Mouse (Mus musculus) liver, postnatal 0 days (tissue): ENCODE measurements around the gene Znhit6. TPM values are rescaled to one million over a fixed set of nuclear protein-coding genes. Genes with fewer than 3 reads are reported as not detected.

ENCODE experiments used
- ATAC-seq: fragments of 200-750 bp; cut with Nextera tagmentation; 2 replicates; pipeline ENCODE4 v1.8.0; 2017; ENCODE audit warnings: mild to moderate bottlenecking, moderate library complexity
- DNase-seq: peaks from one replicate; pipeline ENCODE4 v3.0.0-alpha.2; 2016
- H3K27ac ChIP-seq: fragments of 300-500 bp; sonication (generic); 2 replicates; pipeline ENCODE4 v1.5.1; 2014; ENCODE audit warnings: antibody characterized with exemption, moderate library complexity, mild to moderate bottlenecking, low read depth
- H3K27me3 ChIP-seq: fragments of 300-500 bp; sonication (generic); 2 replicates; pipeline ENCODE4 v1.6.1; 2014; ENCODE audit warnings: low read length, control low read depth, mixed read lengths; ENCODE audit not compliant: insufficient read depth
- H3K36me3 ChIP-seq: fragments of 300-500 bp; sonication (generic); replicated peaks from 2 replicates; pipeline ENCODE4 v1.6.1; 2014; ENCODE audit warnings: mild to moderate bottlenecking, control low read depth, low read length, moderate library complexity, mixed read lengths; ENCODE audit not compliant: insufficient read depth
- H3K4me1 ChIP-seq: fragments of 300-500 bp; sonication (generic); 2 replicates; pipeline ENCODE4 v1.6.1; 2014; ENCODE audit warnings: antibody characterized with exemption, mild to moderate bottlenecking, control low read depth; ENCODE audit not compliant: insufficient read depth
- H3K4me2 ChIP-seq: fragments of 300-500 bp; sonication (generic); 2 replicates; pipeline ENCODE4 v1.6.1; 2014; ENCODE audit warnings: low read depth, mild to moderate bottlenecking, low read length, moderate library complexity, mixed read lengths
- H3K4me3 ChIP-seq: fragments of 300-500 bp; sonication (generic); 2 replicates; pipeline ENCODE4 v1.5.1; 2014; ENCODE audit warnings: low read depth, low read length
- H3K9ac ChIP-seq: fragments of 300-500 bp; sonication (generic); replicated peaks from 2 replicates; pipeline ENCODE4 v1.6.1; 2014; ENCODE audit warnings: mild to moderate bottlenecking, moderate library complexity
- H3K9me3 ChIP-seq: fragments of 300-500 bp; sonication (generic); 2 replicates; pipeline ENCODE4 v1.6.1; 2016; ENCODE audit warnings: mild to moderate bottlenecking, control low read depth, low read length, mixed read lengths
- CTCF ChIP-seq: sonication (generic); IDR thresholded peaks from 2 replicates; pipeline ENCODE4 v1.5.1; 2016; ENCODE audit warnings: antibody characterized with exemption, low read depth
- EP300 ChIP-seq: IDR thresholded peaks from 2 replicates; pipeline ENCODE4 v1.6.1; 2016; ENCODE audit warnings: antibody characterized with exemption, low read depth, mild to moderate bottlenecking
- WGBS: fragments of 180-500 bp; shearing (Covaris S2); extraction: QIAGEN DNeasy Blood & Tissue Kit; methylation state at CpG from one replicate; pipeline ENCODE4 v1.1.7; 2014; ENCODE audit not compliant: insufficient replicate concordance; 5-methylcytosine and 5-hydroxymethylcytosine counted together
- polyA plus RNA-seq: library from polyadenylated mRNA; unstranded; fragments of >200 nt; fragmentation: Nextera tagmentation; extraction: Ambion mirVana; gene quantifications from 2 replicates; pipeline ENCODE4 v1.2.1, GENCODE M21; 2015

Znhit6 gene
- polyA plus RNA-seq, 1 experiment from 2014 or later: 11.3 TPM

DNA sequence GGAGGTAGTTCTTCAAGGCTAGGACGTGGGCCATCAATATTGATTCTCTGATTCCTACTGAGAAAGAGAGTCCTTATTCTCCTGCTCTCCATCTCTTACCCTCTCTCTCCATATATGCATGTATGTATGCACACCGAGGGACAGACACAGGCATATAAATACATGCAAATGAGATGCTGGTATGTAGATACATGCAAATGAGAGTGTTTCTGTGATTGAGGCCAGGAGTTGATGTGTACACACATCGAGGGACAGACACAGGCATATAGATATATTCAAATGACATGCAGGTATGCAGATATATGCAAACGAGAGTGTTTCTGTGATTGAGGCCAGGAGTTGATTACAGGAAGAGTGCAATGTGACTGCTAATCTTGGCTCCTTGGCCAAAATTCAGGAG, 64.2 kb downstream of the Znhit6 start:
- DNase-seq: no peak
- TF ChIP-seq CTCF: no peak
- no peak for TF ChIP-seq EP300
- 75% methylated on average over 4 of the region's 4 CpGs for WGBS

DNA sequence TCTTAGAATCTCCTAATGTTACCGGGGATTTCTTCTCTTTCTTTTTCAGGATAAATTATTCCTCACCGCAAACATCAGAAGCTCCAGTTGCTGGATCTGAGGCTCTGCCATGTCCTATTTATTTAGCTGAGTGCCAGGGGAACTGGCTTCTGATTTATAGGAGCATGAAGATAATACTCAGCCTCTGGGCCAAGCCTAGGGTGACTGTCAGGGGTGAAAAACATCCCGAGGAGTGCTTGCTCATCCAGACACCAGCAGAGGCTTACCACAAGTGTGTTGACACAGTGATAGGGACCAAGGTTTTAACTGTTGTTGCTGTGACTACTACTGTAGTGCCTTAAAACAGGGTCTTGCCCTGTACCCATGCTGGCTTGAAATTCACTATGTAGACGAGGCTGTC, 64.6 kb downstream of the Znhit6 start:
- TF ChIP-seq CTCF (no peak), EP300 (no peak)
- Histone ChIP-seq H3K4me1 (no peaks in the 10 kb centered on the region), H3K9me3 (no peaks in the 10 kb centered on the region), H3K27me3 (no peaks in the 10 kb centered on the region), H3K4me2 (no peak overlapping the region), H3K4me3 (no peak overlapping the region), H3K27ac (no peak overlapping the region), H3K9ac (no peak overlapping the region), H3K36me3 (no peaks in the 10 kb centered on the region)
- WGBS: 64% methylated on average over 4 of the region's 4 CpGs
- ATAC-seq: no peak
- DNase-seq: no peak

More for the DNA sequence above, 64.2 kb downstream of the Znhit6 start:
- Histone ChIP-seq H3K36me3 (no peaks in the 10 kb centered on the region), H3K4me1 (no peaks in the 10 kb centered on the region), H3K4me2 (no peak overlapping the region), H3K27me3 (no peaks in the 10 kb centered on the region), H3K9ac (no peak overlapping the region), H3K9me3 (no peaks in the 10 kb centered on the region), H3K27ac (no peak overlapping the region), H3K4me3 (no peak overlapping the region)
- no peak for ATAC-seq

DNA sequence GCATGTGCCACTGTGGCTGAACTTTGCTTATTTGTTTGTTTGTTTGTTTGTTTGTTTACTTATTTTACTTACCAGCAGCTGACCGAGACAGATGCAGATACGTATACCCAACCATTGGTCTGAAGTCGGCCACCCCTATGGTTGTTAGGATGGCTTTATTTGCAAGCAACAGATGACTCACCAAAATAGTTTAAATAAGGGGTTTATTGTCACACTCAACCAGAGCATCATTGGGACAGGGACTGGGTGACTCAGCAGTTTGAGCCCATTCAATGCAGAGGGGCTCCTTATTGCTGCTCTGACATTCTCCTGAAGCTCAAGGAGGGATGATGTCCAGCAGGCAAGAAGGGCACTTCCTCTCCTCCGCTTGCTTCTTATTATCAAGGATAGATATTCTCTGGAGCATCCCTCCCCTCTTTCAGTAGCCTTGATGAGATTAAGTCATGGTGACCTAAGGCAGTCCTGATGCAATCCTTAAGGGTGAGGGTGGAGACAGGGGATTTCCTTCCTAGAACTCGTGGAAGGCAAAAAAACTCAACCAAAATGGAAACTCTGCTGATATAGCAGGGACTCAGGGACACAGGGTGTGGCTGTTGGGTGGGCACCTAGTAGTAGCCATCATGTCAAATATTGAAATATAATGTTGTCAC, 65.2 kb downstream of the Znhit6 start:
- Histone ChIP-seq H3K4me2 (no peak overlapping the region), H3K9me3 (no peaks in the 10 kb centered on the region), H3K27ac (no peak overlapping the region), H3K9ac (no peak overlapping the region), H3K4me3 (no peak overlapping the region), H3K36me3 (no peaks in the 10 kb centered on the region), H3K27me3 (no peaks in the 10 kb centered on the region), H3K4me1 (no peaks in the 10 kb centered on the region)
- ATAC-seq (no peak), DNase-seq (no peak)
- 64% methylated on average over 5 of the region's 5 CpGs for WGBS
- TF ChIP-seq CTCF (no peak), EP300 (no peak)

DNA sequence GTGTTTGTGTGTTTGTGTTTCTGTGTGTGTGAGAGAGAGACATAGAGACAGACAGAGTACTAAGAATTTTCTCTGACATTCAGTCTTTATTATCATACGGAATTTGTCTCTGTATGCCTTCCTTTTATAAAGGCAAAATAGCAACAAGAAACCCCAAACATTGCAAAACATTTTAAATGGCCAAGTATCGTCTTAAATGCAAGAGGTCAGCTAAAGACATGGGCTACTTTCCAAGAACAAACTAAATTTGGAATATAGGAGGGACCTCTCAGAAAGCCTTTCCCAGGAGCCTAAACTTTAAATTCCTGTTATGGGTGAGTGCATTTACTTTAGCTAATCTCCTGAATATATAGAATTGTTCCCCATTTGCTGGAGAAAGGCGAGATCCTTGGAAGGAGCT, 65.9 kb downstream of the Znhit6 start:
- Histone ChIP-seq H3K4me3 (no peak overlapping the region), H3K9ac (no peak overlapping the region), H3K36me3 (no peaks in the 10 kb centered on the region), H3K27me3 (no peaks in the 10 kb centered on the region), H3K4me2 (no peak overlapping the region), H3K27ac (no peak overlapping the region), H3K4me1 (no peaks in the 10 kb centered on the region), H3K9me3 (no peaks in the 10 kb centered on the region)
- WGBS: 65% methylated on average over 3 of the region's 3 CpGs
- DNase-seq (no peak), ATAC-seq (no peak)
- no peak for TF ChIP-seq EP300
- no peak for TF ChIP-seq CTCF

DNA sequence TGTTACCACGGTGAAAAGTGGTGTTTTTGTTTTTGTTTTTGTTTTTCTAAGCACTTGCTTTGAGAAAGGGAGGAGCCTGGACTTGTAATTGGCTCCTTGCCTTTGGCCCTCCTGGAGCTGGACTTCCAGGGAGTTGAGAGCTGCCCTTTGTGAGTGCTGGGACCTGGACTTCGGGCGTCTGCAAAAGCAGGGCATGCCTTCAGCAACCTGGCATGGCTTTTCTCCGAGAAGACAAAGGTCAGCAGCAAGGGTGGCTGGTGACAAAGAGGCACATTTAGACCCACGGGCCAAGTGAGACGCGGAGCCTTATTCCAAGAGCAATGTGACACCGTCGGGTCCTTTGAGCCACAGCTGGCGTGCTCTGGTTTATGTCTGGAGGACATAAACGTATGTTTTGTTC, 66.9 kb downstream of the Znhit6 start:
- Histone ChIP-seq H3K27ac (no peak overlapping the region), H3K4me1 (no peaks in the 10 kb centered on the region), H3K36me3 (0 out of 2 replicates have a peak, but pooled peaks cover 4% of the 10 kb centered on the region), H3K27me3 (no peaks in the 10 kb centered on the region), H3K9me3 (no peaks in the 10 kb centered on the region), H3K9ac (no peak overlapping the region), H3K4me3 (no peak overlapping the region), H3K4me2 (no peak overlapping the region)
- no peak for TF ChIP-seq CTCF
- TF ChIP-seq EP300: no peak
- ATAC-seq (no peak), DNase-seq (no peak)
- 70% methylated on average over 11 of the region's 11 CpGs for WGBS

DNA sequence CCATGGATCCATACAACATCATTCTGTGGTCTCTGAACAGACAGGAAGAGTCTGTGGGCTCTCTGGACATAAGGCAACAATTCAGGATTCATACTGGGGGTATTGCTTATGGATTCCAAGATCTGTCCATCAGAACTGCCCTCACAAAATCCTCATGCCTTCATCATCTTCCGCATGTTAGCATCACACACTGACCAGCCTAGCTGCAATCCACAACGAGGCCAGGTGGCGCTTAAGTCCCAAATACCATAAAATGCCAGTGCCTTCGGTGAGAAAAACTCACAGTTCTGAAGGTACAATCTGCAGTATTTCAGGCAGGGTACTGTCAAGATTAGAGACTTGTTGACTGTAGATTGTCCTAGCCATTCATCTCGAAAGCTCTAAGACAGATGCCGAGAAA, 69.5 kb downstream of the Znhit6 start:
- no peak for ATAC-seq
- Histone ChIP-seq H3K4me1 (peaks cover 8% of the 10 kb centered on the region; the same call in 1 of the 2 replicates), H3K4me3 (no peak overlapping the region), H3K27ac (no peak overlapping the region), H3K9me3 (no peaks in the 10 kb centered on the region), H3K9ac (no peak overlapping the region), H3K36me3 (0 out of 2 replicates have a peak, but pooled peaks cover 4% of the 10 kb centered on the region), H3K27me3 (peaks cover 15% of the 10 kb centered on the region), H3K4me2 (no peak overlapping the region)
- 77% methylated on average over 6 of the region's 6 CpGs for WGBS
- DNase-seq: no peak
- TF ChIP-seq EP300: no peak
- no peak for TF ChIP-seq CTCF
